Mouse (Mus musculus) left cerebral cortex, postnatal 10 days (tissue): ENCODE measurements around the gene Vat1. TPM values are rescaled to one million over a fixed set of nuclear protein-coding genes. Genes with fewer than 3 reads are reported as not detected.
A peak's percentile ranks its signal among the peaks of the same experiment; 100 is the strongest.
"Not testable (repeated sequence)": the region's sequence is repeated elsewhere in the genome, so short reads cannot be mapped to it uniquely, and the experiment has no call there.

Source experiments
- DNase-seq, 2 experiments: peaks; one replicate each; pipeline ENCODE4 v3.0.0; 2021 to 2022; ENCODE audit warnings: low spot score in 2 of 2, mixed read lengths in 1 of 2; ENCODE audit errors: extremely low spot score in 1 of 2
- intact Hi-C: fragments of 180-260 bp; cut with DNase I; formaldehyde crosslinking; loops from one replicate; pipeline ENCODE4 v1.15.1; 2025
- total RNA-seq, 2 experiments: library from RNA; stranded (reverse); gene quantifications; 2 replicates each; pipeline ENCODE4 v1.2.3; 2021

Gene Vat1
- total RNA-seq, 2 experiments from 2014 or later, result 50.3 to 54.3 TPM

GRCm38 (mm10) chr11:101468731-101469130 lies 2.7 kb upstream of the Vat1 start:
- intact Hi-C loops, result loop anchor here (5.0 kb wide), 1 partner anchor 84 kb away; the partner anchor contains the start of genes Brca1 and Nbr1

GRCm38 (mm10) chr11:101468263-101468688 lies 2.2 kb upstream of the Vat1 start:
- intact Hi-C loops, result loop anchor here (5.0 kb wide), 1 partner anchor 84 kb away; the partner anchor contains the start of genes Brca1 and Nbr1
- DNase-seq, result no peak

More at GRCm38 (mm10) chr11:101468731-101469130, 2.7 kb upstream of the Vat1 start:
- DNase-seq, result no peak

DNA sequence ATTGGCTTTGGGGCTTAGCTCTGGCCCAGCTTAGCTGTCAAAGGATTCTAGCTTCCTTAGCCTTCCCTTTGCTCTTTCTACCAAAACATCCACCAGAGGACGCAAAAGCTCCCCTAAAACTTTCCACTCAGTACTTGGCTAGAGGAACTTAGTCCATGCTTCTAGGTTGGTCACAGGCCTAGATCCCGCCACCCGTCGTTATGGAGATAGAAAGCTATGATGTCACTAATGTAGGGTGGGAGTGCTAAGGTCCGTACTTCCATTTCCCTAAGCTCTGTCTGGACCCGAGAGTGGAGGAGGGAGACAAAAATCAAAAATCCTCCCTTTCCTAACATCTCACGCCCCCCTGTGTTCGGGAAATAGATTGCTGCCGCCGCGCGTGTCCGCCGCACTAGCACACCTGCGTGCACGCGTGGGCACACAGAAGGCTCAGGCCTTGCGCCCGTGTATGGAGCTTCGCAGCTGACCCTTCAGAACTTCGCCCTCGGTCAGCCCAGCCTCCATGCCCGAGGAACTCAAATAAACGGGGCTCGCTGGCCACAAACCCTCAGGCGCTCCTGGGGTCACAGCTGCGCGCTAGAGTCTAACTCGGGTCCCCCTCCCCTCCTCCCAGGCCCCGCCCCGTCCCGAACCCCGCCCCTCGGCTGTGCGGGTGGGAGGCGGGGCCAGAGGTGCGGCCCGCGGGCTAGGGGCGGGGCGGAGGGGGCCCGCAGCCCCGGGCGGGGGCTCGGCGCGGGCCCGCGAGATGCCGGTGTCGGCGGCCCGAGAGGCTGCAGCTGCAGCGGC lies 1.6 kb upstream of the Vat1 start:
- intact Hi-C loops, result loop anchor here (5.0 kb wide), 1 partner anchor 85 kb away; the partner anchor contains the start of genes Brca1 and Nbr1
- peak; percentile 75 to 80 for DNase-seq

DNA sequence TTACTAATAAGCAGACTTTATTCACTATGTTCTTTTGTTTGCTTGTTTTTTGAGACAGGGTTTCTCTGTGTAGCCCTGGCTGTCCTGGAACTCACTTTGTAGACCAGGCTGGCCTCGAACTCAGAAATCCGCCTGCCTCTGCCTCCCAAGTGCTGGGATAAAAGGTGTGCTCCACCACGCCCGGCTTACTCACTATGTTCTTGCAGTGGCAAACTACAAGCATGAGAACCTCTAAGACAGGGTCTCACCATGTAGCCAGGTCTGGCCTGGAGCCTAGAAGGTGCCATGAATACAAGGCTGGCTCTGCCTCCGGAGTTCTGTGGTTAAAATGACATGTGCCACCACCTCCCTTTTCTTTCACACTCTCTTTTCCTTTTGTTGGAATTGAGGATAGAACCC lies 521 bp upstream of the Vat1 start:
- intact Hi-C loops, result loop anchor here (5.0 kb wide), 1 partner anchor 86 kb away; the partner anchor contains the start of genes Brca1 and Nbr1
- not testable (repeated sequence) for DNase-seq

- intact Hi-C loops, result loop anchor here (5.0 kb wide), 1 partner anchor 87 kb away; the partner anchor contains the start of genes Brca1 and Nbr1
- peak in 1 of 2 experiments; percentile 83 for DNase-seq
Observed at GRCm38 (mm10) chr11:101465101-101465868, 745 bp downstream of the Vat1 start.

GRCm38 (mm10) chr11:101464211-101465100 lies 1.6 kb downstream of the Vat1 start, which contains the start of gene Rnd2:
Rnd2 (plus strand) TSS chr11:101464999.
- DNase-seq, result peak in 1 of 2 experiments; percentile 62
- intact Hi-C loops, result loop anchor here (5.0 kb wide), 1 partner anchor 88 kb away; the partner anchor contains the start of genes Brca1 and Nbr1

- intact Hi-C loops, result no loop called here
- DNase-seq, result peak in 1 of 2 experiments; percentile 20
Observed at GRCm38 (mm10) chr11:101462583-101463440, 3.2 kb downstream of the Vat1 start.

DNA sequence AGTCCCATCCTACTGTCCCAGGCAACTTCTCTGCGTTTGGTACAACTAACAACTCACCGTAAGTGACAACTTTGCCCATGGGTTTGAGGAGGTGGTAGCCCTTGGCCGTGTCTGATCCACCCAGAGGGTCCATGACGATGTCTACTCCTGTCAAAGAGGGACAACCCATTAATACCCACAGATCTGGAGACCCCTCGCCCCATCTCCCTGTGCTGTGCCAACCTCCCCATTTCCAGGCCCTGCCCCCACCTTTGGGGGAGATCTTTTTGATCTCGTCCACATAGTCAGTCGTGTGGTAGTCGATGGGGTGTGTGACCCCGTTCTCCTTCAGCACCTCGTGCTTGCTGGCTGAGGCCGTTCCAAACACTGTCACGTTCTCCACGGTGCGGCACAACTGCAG lies 3.9 kb downstream of the Vat1 start:
- intact Hi-C loops, result no loop called here
- DNase-seq, result peak in 1 of 2 experiments; percentile 20

GRCm38 (mm10) chr11:101460321-101460720 lies 5.7 kb downstream of the Vat1 start:
- DNase-seq, result no peak
- intact Hi-C loops, result no loop called here

- intact Hi-C loops, result no loop called here
- no peak for DNase-seq
Observed at GRCm38 (mm10) chr11:101459716-101460115, 6.3 kb downstream of the Vat1 start.

GRCm38 (mm10) chr11:101458217-101458616 lies 7.8 kb downstream of the Vat1 start:
- no peak for DNase-seq
- intact Hi-C loops, result no loop called here

DNA sequence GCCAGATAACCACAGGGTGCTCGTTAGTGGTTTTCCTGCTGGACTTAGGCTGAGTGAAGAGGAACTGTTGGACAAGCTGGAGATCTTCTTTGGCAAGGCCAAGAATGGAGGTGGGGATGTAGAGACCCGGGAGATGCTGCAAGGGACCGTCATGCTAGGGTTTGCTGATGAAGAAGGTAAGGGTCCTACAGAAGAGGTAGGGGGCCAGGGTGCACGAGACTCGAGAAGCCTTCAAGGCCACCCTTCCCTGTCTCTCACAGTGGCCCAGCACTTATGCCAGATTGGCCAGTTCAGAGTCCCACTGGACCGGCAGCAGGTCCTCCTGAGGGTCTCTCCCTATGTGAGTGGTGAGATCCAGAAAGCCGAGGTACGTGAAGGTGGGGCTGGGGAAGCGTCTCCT lies 8.4 kb downstream of the Vat1 start:
- intact Hi-C loops, result no loop called here
- no peak for DNase-seq

- no peak for DNase-seq
- intact Hi-C loops, result no loop called here
Observed at GRCm38 (mm10) chr11:101455627-101456026, 10.4 kb downstream of the Vat1 start.

- intact Hi-C loops, result no loop called here
- no peak for DNase-seq
Observed at GRCm38 (mm10) chr11:101454702-101455101, 11.3 kb downstream of the Vat1 start.

GRCm38 (mm10) chr11:101452093-101452774 lies 13.8 kb downstream of the Vat1 start:
- peak in 1 of 2 experiments; percentile 3 for DNase-seq
- intact Hi-C loops, result no loop called here

- intact Hi-C loops, result no loop called here
Observed at GRCm38 (mm10) chr11:101451536-101451935, 14.5 kb downstream of the Vat1 start.

DNA sequence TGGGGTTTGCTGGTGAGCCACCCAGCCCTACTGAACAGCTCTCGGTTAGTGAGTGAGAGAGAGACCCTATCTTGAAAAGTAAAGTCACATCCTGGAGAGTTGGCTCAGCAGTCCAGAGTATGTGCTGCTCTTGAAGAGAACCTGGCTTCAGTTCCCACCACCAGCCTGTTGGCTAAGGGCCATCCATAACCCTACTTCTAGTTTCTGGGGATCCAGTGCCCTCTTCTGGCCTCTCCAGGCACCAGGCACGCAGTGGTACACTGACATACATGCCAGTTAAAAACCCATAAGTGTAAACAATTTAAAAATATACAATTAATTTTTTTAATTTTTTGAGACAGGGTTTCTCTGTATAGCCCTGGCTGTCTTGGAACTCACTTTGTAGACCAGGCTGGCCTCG lies 15.6 kb downstream of the Vat1 start:
- intact Hi-C loops, result no loop called here
- no peak for DNase-seq

More at GRCm38 (mm10) chr11:101451536-101451935, 14.5 kb downstream of the Vat1 start:
- no peak for DNase-seq
